Comparison of ENCODE assay signal across 20 mouse cellular contexts in the genomic region with DNA sequence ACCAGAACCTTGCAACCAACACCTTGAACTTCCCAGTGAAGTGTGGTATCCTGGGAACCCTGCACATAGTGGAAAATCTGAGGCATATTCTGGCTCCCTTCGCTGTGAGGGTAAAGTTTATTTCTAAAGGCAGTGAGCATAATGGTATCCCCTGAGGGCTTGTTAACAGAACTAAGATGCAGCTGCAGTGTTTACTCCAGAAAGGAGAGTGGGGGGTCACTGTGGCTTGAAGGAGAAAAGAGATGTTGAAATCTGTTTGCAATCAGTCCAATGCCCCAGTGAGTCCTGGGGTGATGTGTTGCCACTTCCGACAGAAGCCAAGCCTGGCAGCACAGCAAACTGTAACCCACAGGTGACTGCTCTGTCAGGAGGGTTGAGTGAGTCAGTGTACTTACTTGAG.
DNase-seq lines count a peak whose midpoint lies in the region; ATAC-seq and TF ChIP-seq lines count a peak whose summit lies in the region.
"Had no signal": no experiment of that assay in that cellular context is flagged by ENCODE, and none has a peak within 500 bp of the region (broad histone marks: within the 10 kb centered on the region; RNA-seq: fewer than 3 reads in every experiment).

No protein-coding gene starts in this region.

- ATAC-seq in intestine, postnatal 0 days = no peak
- ATAC-seq: forebrain, embryonic 13.5 days had no signal

- no peaks in the 10 kb centered on the region for H3K27me3 ChIP-seq in intestine, postnatal 0 days (replicated peaks; ENCODE audit: control insufficient read depth, insufficient read depth, low read length)
- H3K27me3 ChIP-seq: forebrain, embryonic 13.5 days; heart, embryonic 13.5 days; hindbrain, embryonic 12.5 days had no signal

- peak overlapping the region; percentile 56 for H3K27ac ChIP-seq in brown adipose tissue, adult 24 weeks (replicated peaks; ENCODE audit: low read depth, low read length)
- no peak overlapping the region for H3K27ac ChIP-seq in intestine, postnatal 0 days (ENCODE audit: low read depth, low read length)
- H3K27ac ChIP-seq: forebrain, embryonic 13.5 days; heart, adult 2 months; heart, embryonic 13.5 days; hindbrain, embryonic 12.5 days; macrophage; midbrain, embryonic 10.5 days had no signal

- intact Hi-C loops in heart, postnatal 10 days (cut with DNase I) = no loop called here

- H3K9ac ChIP-seq in intestine, postnatal 0 days (ENCODE audit: low read depth, low read length) = no peak overlapping the region
- H3K9ac ChIP-seq: forebrain, embryonic 13.5 days; heart, embryonic 13.5 days; hindbrain, embryonic 12.5 days had no signal

- H3K4me2 ChIP-seq in intestine, postnatal 0 days (replicated peaks; ENCODE audit: low read depth) = no peak overlapping the region
- H3K4me2 ChIP-seq: forebrain, embryonic 13.5 days; heart, embryonic 13.5 days; hindbrain, embryonic 12.5 days had no signal

- WGBS in intestine, postnatal 0 days = 91% methylated on average over 2 of the region's 2 CpGs

- peaks cover 5% of the 10 kb centered on the region; the same call in 1 of the 2 replicates for H3K4me1 ChIP-seq in brown adipose tissue, adult 24 weeks (ENCODE audit: control insufficient read depth, insufficient read depth, insufficient read length, low read length)
- no peaks in the 10 kb centered on the region for H3K4me1 ChIP-seq in intestine, postnatal 0 days (replicated peaks; ENCODE audit: control insufficient read depth, insufficient read depth, low read length)
- H3K4me1 ChIP-seq: forebrain, embryonic 13.5 days; hindbrain, embryonic 12.5 days; midbrain, embryonic 10.5 days had no signal

- H3K4me3 ChIP-seq in brown adipose tissue, adult 24 weeks (ENCODE audit: insufficient read depth, low read depth, low read length) = no peak overlapping the region
- no peak overlapping the region for H3K4me3 ChIP-seq in intestine, postnatal 0 days (ENCODE audit: low read depth, low read length)
- H3K4me3 ChIP-seq: erythroblast, embryonic 14.5 days; forebrain, embryonic 13.5 days; heart, adult 2 months; heart, embryonic 13.5 days; hindbrain, embryonic 12.5 days; midbrain, embryonic 10.5 days had no signal

- peak; percentile 62 for DNase-seq in heart, adult 11 months
- no peak for DNase-seq in heart, postnatal 10 days
- peak; percentile 35 for DNase-seq in 416B (ENCODE audit: low read depth)
- DNase-seq in forelimb bud, embryonic 11.5 days (ENCODE audit: low read depth, low spot score) = peak; percentile 14
- no peak for DNase-seq in kidney, postnatal 36 days
- DNase-seq in lung, postnatal 25 days (ENCODE audit: low spot score) = no peak
- DNase-seq: cerebellum, adult 9-10 months; heart, adult 2 months; kidney, adult 2 months; kidney, postnatal 10 days; right cerebral cortex, adult 18-20 months; thymus, postnatal 14 days had no signal

- TF ChIP-seq CTCF in intestine, postnatal 0 days (IDR thresholded peaks at IDR 0.05; ENCODE audit: low read depth) = no peak

- H3K36me3 ChIP-seq in intestine, postnatal 0 days (ENCODE audit: control insufficient read depth, insufficient read depth) = peaks cover 67% of the 10 kb centered on the region

- no peaks in the 10 kb centered on the region for H3K9me3 ChIP-seq in intestine, postnatal 0 days (ENCODE audit: control insufficient read depth)
- H3K9me3 ChIP-seq: forebrain, embryonic 13.5 days; heart, embryonic 13.5 days; hindbrain, embryonic 12.5 days; midbrain, embryonic 10.5 days had no signal

Comparison
In these comparisons a context has a peak if more than half of its experiments do, and no peak if none do; other contexts are left out.
1. DNase-seq: peak in heart, adult 11 months (single experiment), 416B (single experiment) and forelimb bud, embryonic 11.5 days (single experiment); none in heart, postnatal 10 days (0 of 2), kidney, postnatal 36 days (0 of 2) and lung, postnatal 25 days (single experiment).